Comparison of ENCODE assay signal across 9 mouse cellular contexts in the genomic region with DNA sequence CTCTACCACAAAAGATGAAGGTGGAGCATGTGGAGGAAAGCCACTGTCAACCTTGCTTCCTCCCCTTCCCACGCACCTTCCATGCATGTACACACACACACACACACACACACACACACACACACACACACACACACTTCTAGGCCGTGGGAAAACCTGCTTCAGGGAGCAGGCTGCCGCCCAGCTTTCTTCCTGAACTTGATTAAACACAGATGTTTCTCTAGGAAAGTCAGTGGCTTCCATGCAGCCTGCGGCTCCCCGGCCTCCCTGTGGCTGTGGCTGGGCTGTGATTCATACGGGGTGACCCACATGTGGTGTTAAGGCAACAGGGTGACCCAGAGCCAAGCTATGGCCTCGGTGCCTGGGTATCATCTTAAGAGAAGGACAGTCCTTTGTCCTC. TPM values are rescaled to one million over a fixed set of nuclear protein-coding genes. Genes with fewer than 3 reads are reported as not detected.
DNase-seq lines count a peak whose midpoint lies in the region; ATAC-seq and TF ChIP-seq lines count a peak whose summit lies in the region.
"Had no signal": no experiment of that assay in that cellular context is flagged by ENCODE, and none has a peak within 500 bp of the region (broad histone marks: within the 10 kb centered on the region; RNA-seq: fewer than 3 reads in every experiment).

No protein-coding gene starts in this region.

- no peaks in the 10 kb centered on the region for H3K27me3 ChIP-seq in forebrain, postnatal 0 days (ENCODE audit: insufficient read depth, low read length)
- H3K27me3 ChIP-seq in liver, postnatal 0 days (ENCODE audit: insufficient read depth, low read length), result no peaks in the 10 kb centered on the region

- peak overlapping the region; percentile 91 for H3K27ac ChIP-seq in gastrocnemius, adult 2 months
- peak overlapping the region; percentile 59; the same call in 1 of the 2 replicates for H3K27ac ChIP-seq in forebrain, postnatal 0 days (ENCODE audit: low read depth, low read length)
- H3K27ac ChIP-seq in liver, postnatal 0 days (ENCODE audit: low read depth), result 0 out of 2 replicates have a peak overlapping the region, but pooled peaks have one; percentile 48

- no peak overlapping the region for H3K9ac ChIP-seq in forebrain, postnatal 0 days
- no peak overlapping the region; the same call in 1 of the 2 replicates for H3K9ac ChIP-seq in liver, postnatal 0 days (replicated peaks)

- DNase-seq in gastrocnemius, adult 2 months, result peak; percentile 58
- no peak for DNase-seq in gastrocnemius, postnatal 10 days
- peak; percentile 40 for DNase-seq in CD4-positive helper T cell, adult 2 months (ENCODE audit: low read depth, low spot score)
- DNase-seq in forebrain, postnatal 0 days, result no peak
- no peak for DNase-seq in liver, postnatal 0 days
- DNase-seq in ovary, adult 18-20 months (ENCODE audit: low spot score), result no peak
- no peak for DNase-seq in frontal cortex, postnatal 14 days (ENCODE audit: low spot score in 2 of 2)
- no peak for DNase-seq in frontal cortex, adult 2 months (ENCODE audit: extremely low spot score in 1 of 2, low spot score in 1 of 2)
- DNase-seq: cerebellum, adult 11 months had no signal

- WGBS in forebrain, postnatal 0 days, result 51% methylated on average over 7 of the region's 7 CpGs
- WGBS in liver, postnatal 0 days (ENCODE audit: insufficient replicate concordance), result 46% methylated on average over 7 of the region's 7 CpGs

- no peaks in the 10 kb centered on the region for H3K9me3 ChIP-seq in forebrain, postnatal 0 days (ENCODE audit: low read length)
- H3K9me3 ChIP-seq in liver, postnatal 0 days (ENCODE audit: low read length), result no peaks in the 10 kb centered on the region

- H3K4me1 ChIP-seq in forebrain, postnatal 0 days (ENCODE audit: insufficient read depth), result peaks cover 16% of the 10 kb centered on the region
- peaks cover 58% of the 10 kb centered on the region for H3K4me1 ChIP-seq in liver, postnatal 0 days (ENCODE audit: insufficient read depth)

- intact Hi-C loops in gastrocnemius, adult 2 months (cut with DNase I), result loop anchor here (5.0 kb wide), 1 partner anchor 53 kb away; no protein-coding TSS in a partner anchor

- TF ChIP-seq EP300 in liver, postnatal 0 days (IDR thresholded peaks at IDR 0.05; ENCODE audit: low read depth), result no peak

- H3K4me3 ChIP-seq in gastrocnemius, adult 2 months, result peak overlapping the region; percentile 46
- no peak overlapping the region for H3K4me3 ChIP-seq in forebrain, postnatal 0 days (ENCODE audit: low read depth, low read length)
- no peak overlapping the region for H3K4me3 ChIP-seq in liver, postnatal 0 days (ENCODE audit: low read depth, low read length)

- TF ChIP-seq CTCF in gastrocnemius, adult 2 months (IDR thresholded peaks at IDR 0.05), result no peak
- no peak for TF ChIP-seq CTCF in forebrain, postnatal 0 days (IDR thresholded peaks at IDR 0.05; ENCODE audit: low read depth)
- TF ChIP-seq CTCF in liver, postnatal 0 days (IDR thresholded peaks at IDR 0.05; ENCODE audit: low read depth), result no peak

- H3K36me3 ChIP-seq in forebrain, postnatal 0 days (ENCODE audit: insufficient read depth), result no peaks in the 10 kb centered on the region
- peaks cover 7% of the 10 kb centered on the region for H3K36me3 ChIP-seq in liver, postnatal 0 days (replicated peaks; ENCODE audit: insufficient read depth, low read length)

- H3K4me2 ChIP-seq in forebrain, postnatal 0 days (ENCODE audit: low read depth), result no peak overlapping the region
- H3K4me2 ChIP-seq in liver, postnatal 0 days (ENCODE audit: low read depth, low read length), result no peak overlapping the region

- ATAC-seq in forebrain, postnatal 0 days, result no peak
- ATAC-seq in liver, postnatal 0 days, result no peak

RNA-seq across cellular contexts. Expression of a gene that starts 22.1 kb away (rescaled TPM):
- 10 to 100 TPM in 1 of 2 experiments, 1 to 10 TPM in 1; 6.9 to 11.9 TPM for total RNA-seq in gastrocnemius, adult 2 months (2021)
- total RNA-seq in gastrocnemius, postnatal 10 days (2021), result 10 to 100 TPM; 22.5 to 33.5 TPM
- total RNA-seq in forebrain, postnatal 0 days (2014; rRNA removed), result 23.8 and 38.7 TPM in 2 replicates
- polyA plus RNA-seq in forebrain, postnatal 0 days (2015; fragmentation: Nextera tagmentation; extraction: Ambion mirVana), result 5.0 and 6.8 TPM in 2 replicates
- polyA plus RNA-seq in liver, postnatal 0 days (2015; fragmentation: Nextera tagmentation; extraction: Ambion mirVana), result 2.0 and 2.1 TPM in 2 replicates
- 13.0 and 13.2 TPM in 2 replicates for polyA plus RNA-seq in frontal cortex, adult 2 months (2012; rRNA removed)

RNA-seq across cellular contexts. Expression of a gene that starts 49.4 kb away (rescaled TPM):
- total RNA-seq in gastrocnemius, adult 2 months (2021), result 10 to 100 TPM; 27.2 to 30.4 TPM
- total RNA-seq in gastrocnemius, postnatal 10 days (2021), result 10 to 100 TPM; 26.3 to 36.5 TPM
- total RNA-seq in forebrain, postnatal 0 days (2014; rRNA removed), result 52.6 and 65.6 TPM in 2 replicates
- 9.0 and 10.9 TPM in 2 replicates for polyA plus RNA-seq in forebrain, postnatal 0 days (2015; fragmentation: Nextera tagmentation; extraction: Ambion mirVana)
- polyA plus RNA-seq in liver, postnatal 0 days (2015; fragmentation: Nextera tagmentation; extraction: Ambion mirVana), result 7.8 and 8.0 TPM in 2 replicates
- polyA plus RNA-seq in frontal cortex, adult 2 months (2012; rRNA removed), result 30.8 and 36.1 TPM in 2 replicates

Comparison
In these comparisons a context has a peak if more than half of its experiments do, and no peak if none do; other contexts are left out.
1. DNase-seq: peak in gastrocnemius, adult 2 months (single experiment) and CD4-positive helper T cell, adult 2 months (single experiment); none in gastrocnemius, postnatal 10 days (single experiment), forebrain, postnatal 0 days (single experiment), liver, postnatal 0 days (single experiment), ovary, adult 18-20 months (single experiment), frontal cortex, postnatal 14 days (0 of 2) and frontal cortex, adult 2 months (0 of 2).
2. Peak in every context shown above with its lines, with median percentiles within 50 percentile points of each other: H3K27ac ChIP-seq.